Mouse (Mus musculus) hindbrain, embryonic 10.5 days (tissue): ENCODE measurements around the gene Nars2. TPM values are rescaled to one million over a fixed set of nuclear protein-coding genes. Genes with fewer than 3 reads are reported as not detected.
A peak's percentile ranks its signal among the peaks of the same experiment; 100 is the strongest.

Source experiments
- DNase-seq: peaks from one replicate; pipeline ENCODE4 v3.0.0-alpha.2; 2017; ENCODE audit warnings: low spot score
- H3K27ac ChIP-seq: fragments of 300-500 bp; sonication (generic); 2 replicates; pipeline ENCODE4 v1.5.1; 2016; ENCODE audit warnings: mild to moderate bottlenecking, moderate library complexity
- H3K27me3 ChIP-seq: fragments of 300-500 bp; sonication (generic); 2 replicates; pipeline ENCODE4 v1.6.1; 2016; ENCODE audit warnings: mild to moderate bottlenecking; ENCODE audit not compliant: poor library complexity, insufficient read depth, severe bottlenecking
- H3K36me3 ChIP-seq: fragments of 300-500 bp; sonication (generic); 2 replicates; pipeline ENCODE4 v1.6.1; 2016; ENCODE audit warnings: mild to moderate bottlenecking, moderate library complexity
- H3K4me1 ChIP-seq: fragments of 300-500 bp; sonication (generic); replicated peaks from 2 replicates; pipeline ENCODE4 v1.6.1; 2016; ENCODE audit warnings: mild to moderate bottlenecking
- H3K4me3 ChIP-seq: fragments of 300-500 bp; sonication (generic); 2 replicates; pipeline ENCODE4 v1.5.1; 2016; ENCODE audit warnings: mild to moderate bottlenecking, moderate library complexity
- H3K9me3 ChIP-seq: fragments of 300-500 bp; sonication (generic); 2 replicates; pipeline ENCODE4 v1.6.1; 2016; ENCODE audit warnings: mild to moderate bottlenecking, moderate library complexity
- WGBS: fragments of 180-500 bp; shearing (Covaris S2); methylation state at CpG from one replicate; pipeline ENCODE4 v1.1.7; 2016; 5-methylcytosine and 5-hydroxymethylcytosine counted together
- polyA plus RNA-seq: library from polyadenylated mRNA; unstranded; fragments of >200 nt; fragmentation: Nextera tagmentation; extraction: Ambion mirVana; gene quantifications from 2 replicates; pipeline ENCODE4 v1.2.1, GENCODE M21; 2016

Nars2 gene
- polyA plus RNA-seq, 1 experiment from 2014 or later = 22.3 TPM

- Histone ChIP-seq H3K9me3 (no peaks in the 10 kb centered on the region), H3K4me3 (peak within 1 kb of the TSS; percentile 93), H3K4me1 (peaks cover 28% of the 10 kb centered on the region), H3K27me3 (no peaks in the 10 kb centered on the region), H3K36me3 (no peaks in the 10 kb centered on the region), H3K27ac (peak within 1 kb of the TSS; percentile 96)
- WGBS = under 1% methylated on average over 56 of the region's 83 CpGs
- DNase-seq = peak; percentile 83
Measured at GRCm38 (mm10) chr7:97081242-97081958, 130.1 kb downstream of the Nars2 start, which contains the start of gene Gab2. TSS of gene Gab2 (plus strand) at chr7:97081586.

- H3K36me3 ChIP-seq = no peaks in the 10 kb centered on the region
- DNase-seq = no peak
- no peaks in the 10 kb centered on the region for H3K9me3 ChIP-seq
- peak overlapping the region; percentile 96 for H3K27ac ChIP-seq
- H3K4me3 ChIP-seq = peak overlapping the region; percentile 93
- under 1% methylated on average over 38 of the region's 38 CpGs for WGBS
- H3K27me3 ChIP-seq = no peaks in the 10 kb centered on the region
- peaks cover 28% of the 10 kb centered on the region for H3K4me1 ChIP-seq
Measured at GRCm38 (mm10) chr7:97081959-97082218, 130.6 kb downstream of the Nars2 start.

GRCm38 (mm10) chr7:97082219-97083101 is 131.2 kb downstream of the Nars2 start:
- peak; percentile 66 for DNase-seq
- H3K4me3 ChIP-seq = peak overlapping the region; percentile 93
- H3K27ac ChIP-seq = peak overlapping the region; percentile 96
- peaks cover 28% of the 10 kb centered on the region for H3K4me1 ChIP-seq
- no peaks in the 10 kb centered on the region for H3K27me3 ChIP-seq
- no peaks in the 10 kb centered on the region for H3K9me3 ChIP-seq
- WGBS = under 1% methylated on average over 40 of the region's 40 CpGs
- no peaks in the 10 kb centered on the region for H3K36me3 ChIP-seq

GRCm38 (mm10) chr7:97083579-97083978 is 132.3 kb downstream of the Nars2 start:
- 86% methylated on average over 9 of the region's 9 CpGs for WGBS
- no peaks in the 10 kb centered on the region for H3K9me3 ChIP-seq
- DNase-seq = no peak
- H3K4me3 ChIP-seq = peak overlapping the region; percentile 93; the same call in 1 of the 2 replicates
- H3K4me1 ChIP-seq = peaks cover 28% of the 10 kb centered on the region
- no peaks in the 10 kb centered on the region for H3K27me3 ChIP-seq
- H3K27ac ChIP-seq = no peak overlapping the region
- H3K36me3 ChIP-seq = no peaks in the 10 kb centered on the region

GRCm38 (mm10) chr7:97084181-97084580 is 132.9 kb downstream of the Nars2 start:
- peaks cover 24% of the 10 kb centered on the region for H3K4me1 ChIP-seq
- H3K4me3 ChIP-seq = no peak overlapping the region
- DNase-seq = no peak
- WGBS = 98% methylated on average over 1 of the region's 1 CpGs
- no peaks in the 10 kb centered on the region for H3K9me3 ChIP-seq
- no peaks in the 10 kb centered on the region for H3K36me3 ChIP-seq
- H3K27ac ChIP-seq = no peak overlapping the region
- no peaks in the 10 kb centered on the region for H3K27me3 ChIP-seq

GRCm38 (mm10) chr7:97085291-97085690 is 134.0 kb downstream of the Nars2 start:
- Histone ChIP-seq H3K9me3 (no peaks in the 10 kb centered on the region), H3K27ac (no peak overlapping the region), H3K4me3 (no peak overlapping the region), H3K4me1 (peaks cover 22% of the 10 kb centered on the region), H3K27me3 (no peaks in the 10 kb centered on the region), H3K36me3 (no peaks in the 10 kb centered on the region)
- 17% methylated on average over 4 of the region's 4 CpGs for WGBS
- DNase-seq = no peak

GRCm38 (mm10) chr7:97094241-97094640 is 142.9 kb downstream of the Nars2 start:
- Histone ChIP-seq H3K9me3 (no peaks in the 10 kb centered on the region), H3K27ac (no peak overlapping the region), H3K4me3 (no peak overlapping the region), H3K27me3 (no peaks in the 10 kb centered on the region), H3K4me1 (no peaks in the 10 kb centered on the region), H3K36me3 (no peaks in the 10 kb centered on the region)
- WGBS = 85% methylated on average over 3 of the region's 3 CpGs
- DNase-seq = no peak

GRCm38 (mm10) chr7:97108119-97108518 is 156.8 kb downstream of the Nars2 start:
- no peaks in the 10 kb centered on the region for H3K4me1 ChIP-seq
- 88% methylated on average over 3 of the region's 3 CpGs for WGBS
- no peak for DNase-seq
- H3K27ac ChIP-seq = no peak overlapping the region
- H3K27me3 ChIP-seq = no peaks in the 10 kb centered on the region
- H3K4me3 ChIP-seq = no peak overlapping the region
- H3K36me3 ChIP-seq = no peaks in the 10 kb centered on the region
- no peaks in the 10 kb centered on the region for H3K9me3 ChIP-seq

Other genes with a start within 250 kb of the Nars2 start
- 8.0 and 10.6 TPM in 2 replicates for gene Gab2, start 130.1 kb downstream of the Nars2 start, polyA plus RNA-seq